Mouse (Mus musculus): Measurements from ENCODE around the gene Morf4l1. TPM values are rescaled to one million over a fixed set of nuclear protein-coding genes. Genes with fewer than 3 reads are reported as not detected.
"Not testable (repeated sequence)": the region's sequence is repeated elsewhere in the genome, so short reads cannot be mapped to it uniquely, and the experiment has no call there.

Morf4l1 gene
- polyA plus RNA-seq, 1 experiment, result 775 TPM

GRCm38 (mm10) chr9:90076849-90077461 is 37.6 kb downstream of the Morf4l1 start:
- no peak overlapping the region for H3K4me3 ChIP-seq (ENCODE audit: control insufficient read depth, low read depth, low read length)
- TF ChIP-seq CTCF (IDR thresholded peaks at IDR 0.05; ENCODE audit: control insufficient read depth, insufficient read depth, insufficient replicate concordance, low read depth, low read length), result peak; percentile 85; the same call in 1 of the 2 replicates
- TF ChIP-seq POLR2A (IDR thresholded peaks at IDR 0.05; ENCODE audit: control insufficient read depth, low read depth, low read length), result no peak

GRCm38 (mm10) chr9:90076131-90076530 is 38.4 kb downstream of the Morf4l1 start:
- Histone ChIP-seq H3K4me3 (ENCODE audit: control insufficient read depth, low read depth, low read length) (no peak overlapping the region), H3K27me3 (ENCODE audit: control insufficient read depth, insufficient read depth, low read length) (no peaks in the 10 kb centered on the region), H3K27ac (ENCODE audit: control insufficient read depth, insufficient read depth, low read depth, low read length) (no peak overlapping the region), H3K4me1 (ENCODE audit: control insufficient read depth, insufficient read depth, low read length) (no peaks in the 10 kb centered on the region), H3K36me3 (ENCODE audit: control insufficient read depth, insufficient read depth, low read length) (no peaks in the 10 kb centered on the region)
- TF ChIP-seq CTCF (IDR thresholded peaks at IDR 0.05; ENCODE audit: control insufficient read depth, insufficient read depth, insufficient replicate concordance, low read depth, low read length), result no peak

More at GRCm38 (mm10) chr9:90076849-90077461, 37.6 kb downstream of the Morf4l1 start:
- no peaks in the 10 kb centered on the region for H3K4me1 ChIP-seq (ENCODE audit: control insufficient read depth, insufficient read depth, low read length)
- H3K36me3 ChIP-seq (ENCODE audit: control insufficient read depth, insufficient read depth, low read length), result no peaks in the 10 kb centered on the region
- H3K27me3 ChIP-seq (ENCODE audit: control insufficient read depth, insufficient read depth, low read length), result no peaks in the 10 kb centered on the region
- H3K27ac ChIP-seq (ENCODE audit: control insufficient read depth, insufficient read depth, low read depth, low read length), result no peak overlapping the region

- no peak overlapping the region for H3K4me3 ChIP-seq (ENCODE audit: control insufficient read depth, low read depth, low read length)
- H3K27ac ChIP-seq (ENCODE audit: control insufficient read depth, insufficient read depth, low read depth, low read length), result no peak overlapping the region
- TF ChIP-seq CTCF (IDR thresholded peaks at IDR 0.05; ENCODE audit: control insufficient read depth, insufficient read depth, insufficient replicate concordance, low read depth, low read length), result no peak
- no peak for TF ChIP-seq POLR2A (IDR thresholded peaks at IDR 0.05; ENCODE audit: control insufficient read depth, low read depth, low read length)
- no peaks in the 10 kb centered on the region for H3K4me1 ChIP-seq (ENCODE audit: control insufficient read depth, insufficient read depth, low read length)
- no peaks in the 10 kb centered on the region for H3K27me3 ChIP-seq (ENCODE audit: control insufficient read depth, insufficient read depth, low read length)
- H3K36me3 ChIP-seq (ENCODE audit: control insufficient read depth, insufficient read depth, low read length), result no peaks in the 10 kb centered on the region
Measured at GRCm38 (mm10) chr9:90075336-90075735, 39.2 kb downstream of the Morf4l1 start.

GRCm38 (mm10) chr9:90070174-90070573 is 44.4 kb downstream of the Morf4l1 start:
- H3K4me1 ChIP-seq (ENCODE audit: control insufficient read depth, insufficient read depth, low read length), result no peaks in the 10 kb centered on the region
- H3K27ac ChIP-seq (ENCODE audit: control insufficient read depth, insufficient read depth, low read depth, low read length), result no peak overlapping the region
- TF ChIP-seq POLR2A (IDR thresholded peaks at IDR 0.05; ENCODE audit: control insufficient read depth, low read depth, low read length) (no peak), CTCF (IDR thresholded peaks at IDR 0.05; ENCODE audit: control insufficient read depth, insufficient read depth, insufficient replicate concordance, low read depth, low read length) (no peak)
- H3K36me3 ChIP-seq (ENCODE audit: control insufficient read depth, insufficient read depth, low read length), result no peaks in the 10 kb centered on the region
- no peaks in the 10 kb centered on the region for H3K27me3 ChIP-seq (ENCODE audit: control insufficient read depth, insufficient read depth, low read length)
- H3K4me3 ChIP-seq (ENCODE audit: control insufficient read depth, low read depth, low read length), result no peak overlapping the region

- no peak overlapping the region for H3K27ac ChIP-seq (ENCODE audit: control insufficient read depth, insufficient read depth, low read depth, low read length)
Measured at GRCm38 (mm10) chr9:90069485-90069884, 45.1 kb downstream of the Morf4l1 start.

GRCm38 (mm10) chr9:90068786-90069185 is 45.8 kb downstream of the Morf4l1 start:
- Histone ChIP-seq H3K4me3 (ENCODE audit: control insufficient read depth, low read depth, low read length) (no peak overlapping the region), H3K27me3 (ENCODE audit: control insufficient read depth, insufficient read depth, low read length) (no peaks in the 10 kb centered on the region), H3K27ac (ENCODE audit: control insufficient read depth, insufficient read depth, low read depth, low read length) (no peak overlapping the region), H3K36me3 (ENCODE audit: control insufficient read depth, insufficient read depth, low read length) (no peaks in the 10 kb centered on the region), H3K4me1 (ENCODE audit: control insufficient read depth, insufficient read depth, low read length) (no peaks in the 10 kb centered on the region)
- no peak for TF ChIP-seq CTCF (IDR thresholded peaks at IDR 0.05; ENCODE audit: control insufficient read depth, insufficient read depth, insufficient replicate concordance, low read depth, low read length)
- TF ChIP-seq POLR2A (IDR thresholded peaks at IDR 0.05; ENCODE audit: control insufficient read depth, low read depth, low read length), result no peak

More at GRCm38 (mm10) chr9:90069485-90069884, 45.1 kb downstream of the Morf4l1 start:
- Histone ChIP-seq H3K36me3 (ENCODE audit: control insufficient read depth, insufficient read depth, low read length) (no peaks in the 10 kb centered on the region), H3K4me3 (ENCODE audit: control insufficient read depth, low read depth, low read length) (no peak overlapping the region), H3K27me3 (ENCODE audit: control insufficient read depth, insufficient read depth, low read length) (no peaks in the 10 kb centered on the region), H3K4me1 (ENCODE audit: control insufficient read depth, insufficient read depth, low read length) (no peaks in the 10 kb centered on the region)
- TF ChIP-seq POLR2A (IDR thresholded peaks at IDR 0.05; ENCODE audit: control insufficient read depth, low read depth, low read length) (no peak), CTCF (IDR thresholded peaks at IDR 0.05; ENCODE audit: control insufficient read depth, insufficient read depth, insufficient replicate concordance, low read depth, low read length) (no peak)

GRCm38 (mm10) chr9:90067341-90067740 is 47.2 kb downstream of the Morf4l1 start:
- no peaks in the 10 kb centered on the region for H3K27me3 ChIP-seq (ENCODE audit: control insufficient read depth, insufficient read depth, low read length)
- H3K36me3 ChIP-seq (ENCODE audit: control insufficient read depth, insufficient read depth, low read length), result no peaks in the 10 kb centered on the region
- no peak overlapping the region for H3K27ac ChIP-seq (ENCODE audit: control insufficient read depth, insufficient read depth, low read depth, low read length)
- no peak overlapping the region for H3K4me3 ChIP-seq (ENCODE audit: control insufficient read depth, low read depth, low read length)
- H3K4me1 ChIP-seq (ENCODE audit: control insufficient read depth, insufficient read depth, low read length), result no peaks in the 10 kb centered on the region
- TF ChIP-seq POLR2A (IDR thresholded peaks at IDR 0.05; ENCODE audit: control insufficient read depth, low read depth, low read length) (no peak), CTCF (IDR thresholded peaks at IDR 0.05; ENCODE audit: control insufficient read depth, insufficient read depth, insufficient replicate concordance, low read depth, low read length) (no peak)

GRCm38 (mm10) chr9:90060932-90061331 is 53.6 kb downstream of the Morf4l1 start:
- not testable (repeated sequence) for H3K36me3 ChIP-seq (ENCODE audit: control insufficient read depth, insufficient read depth, low read length); H3K4me3 ChIP-seq (ENCODE audit: control insufficient read depth, low read depth, low read length); H3K27me3 ChIP-seq (ENCODE audit: control insufficient read depth, insufficient read depth, low read length); H3K4me1 ChIP-seq (ENCODE audit: control insufficient read depth, insufficient read depth, low read length); H3K27ac ChIP-seq (ENCODE audit: control insufficient read depth, insufficient read depth, low read depth, low read length)
